Mouse (Mus musculus) spleen, adult 2 months (tissue): ENCODE measurements around the gene Cpa4. TPM values are rescaled to one million over a fixed set of nuclear protein-coding genes. Genes with fewer than 3 reads are reported as not detected.

Experiments
- DNase-seq, 2 experiments: peaks; one replicate each; pipeline versions ENCODE4 v3.0.0 to v3.0.0-alpha.2; 2012 to 2021; ENCODE audit warnings: low spot score in 2 of 2, low read depth in 1 of 2
- H3K27ac ChIP-seq: fragments of 200-500 bp; 2 replicates; pipeline ENCODE4 v1.5.1; 2012; ENCODE audit warnings: low read length, inconsistent platforms; ENCODE audit not compliant: insufficient read depth
- H3K27me3 ChIP-seq: fragments of 200-500 bp; 2 replicates; pipeline ENCODE4 v1.6.1; 2012; ENCODE audit warnings: mild to moderate bottlenecking, moderate library complexity, low read length, inconsistent platforms; ENCODE audit not compliant: control insufficient read depth, insufficient read depth
- H3K36me3 ChIP-seq: fragments of 200-500 bp; 2 replicates; pipeline ENCODE4 v1.6.1; 2012; ENCODE audit warnings: mild to moderate bottlenecking, low read length, inconsistent platforms; ENCODE audit not compliant: control insufficient read depth, insufficient read depth
- H3K4me1 ChIP-seq: fragments of 200-500 bp; 2 replicates; pipeline ENCODE4 v1.6.1; 2011; ENCODE audit warnings: inconsistent platforms; ENCODE audit not compliant: control insufficient read depth, insufficient read depth, insufficient read length
- H3K4me3 ChIP-seq: fragments of 200-500 bp; 2 replicates; pipeline ENCODE4 v1.5.1; 2011; ENCODE audit warnings: mild to moderate bottlenecking, inconsistent platforms; ENCODE audit not compliant: insufficient read depth, insufficient read length; ENCODE audit errors: extremely low read depth
- CTCF ChIP-seq: fragments of 200-500 bp; IDR thresholded peaks from 2 replicates; pipeline ENCODE4 v1.5.1; 2011; ENCODE audit warnings: mild to moderate bottlenecking, inconsistent platforms; ENCODE audit not compliant: insufficient read depth, insufficient read length, insufficient replicate concordance; ENCODE audit errors: extremely low read depth
- POLR2A ChIP-seq: fragments of 200-500 bp; IDR thresholded peaks from 2 replicates; pipeline ENCODE4 v1.6.1; 2011; ENCODE audit warnings: low read depth, low read length, inconsistent platforms
- WGBS: fragments of 180-500 bp; shearing (Covaris S2); methylation state at CpG from one replicate; pipeline ENCODE4 v1.1.7; 2018; 5-methylcytosine and 5-hydroxymethylcytosine counted together
- polyA plus RNA-seq: library from polyadenylated mRNA; depleted of rRNA; stranded (reverse); fragments of >200 nt; gene quantifications from 2 replicates; pipeline ENCODE4 v1.2.3, GENCODE M21; 2012; rRNA removed

The Cpa4 gene
- not detected in 2 replicates for polyA plus RNA-seq

- H3K27me3 ChIP-seq: no peaks in the 10 kb centered on the region
- 78% methylated on average over 5 of the region's 5 CpGs for WGBS
Observed at GRCm38 (mm10) chr6:30568069-30568468, at the start of gene Cpa4. TSS of gene Cpa4 (plus strand) at chr6:30568369.

GRCm38 (mm10) chr6:30520400-30520799 is 47.8 kb upstream of the Cpa4 start:
- DNase-seq: no peak
- Histone ChIP-seq H3K4me1 (no peaks in the 10 kb centered on the region), H3K27me3 (no peaks in the 10 kb centered on the region), H3K4me3 (no peak overlapping the region), H3K36me3 (no peaks in the 10 kb centered on the region), H3K27ac (no peak overlapping the region)
- 65% methylated on average over 11 of the region's 11 CpGs for WGBS
- TF ChIP-seq POLR2A: no peak

More at GRCm38 (mm10) chr6:30568069-30568468, at the start of gene Cpa4:
- no peak for DNase-seq
- Histone ChIP-seq H3K36me3 (no peaks in the 10 kb centered on the region), H3K27ac (no peak within 1 kb of the TSS), H3K4me1 (no peaks in the 10 kb centered on the region), H3K4me3 (no peak within 1 kb of the TSS)
- TF ChIP-seq POLR2A: no peak
- no peak for TF ChIP-seq CTCF

- 79% methylated on average over 7 of the region's 7 CpGs for WGBS
- Histone ChIP-seq H3K4me3 (no peak overlapping the region), H3K36me3 (no peaks in the 10 kb centered on the region), H3K27me3 (no peaks in the 10 kb centered on the region), H3K27ac (no peak overlapping the region), H3K4me1 (no peaks in the 10 kb centered on the region)
- TF ChIP-seq POLR2A (no peak), CTCF (no peak)
- no peak for DNase-seq
Observed at GRCm38 (mm10) chr6:30525456-30526332, 42.5 kb upstream of the Cpa4 start.

- no peak for DNase-seq
Observed at GRCm38 (mm10) chr6:30526586-30527515, 41.3 kb upstream of the Cpa4 start.

GRCm38 (mm10) chr6:30528800-30529199 is 39.4 kb upstream of the Cpa4 start:
- Histone ChIP-seq H3K27ac (no peak overlapping the region), H3K4me1 (no peaks in the 10 kb centered on the region), H3K36me3 (no peaks in the 10 kb centered on the region), H3K27me3 (no peaks in the 10 kb centered on the region), H3K4me3 (no peak overlapping the region)
- TF ChIP-seq CTCF (no peak), POLR2A (no peak)
- no peak for DNase-seq
- WGBS: 88% methylated on average over 6 of the region's 6 CpGs

More at GRCm38 (mm10) chr6:30526586-30527515, 41.3 kb upstream of the Cpa4 start:
- Histone ChIP-seq H3K27ac (no peak overlapping the region), H3K36me3 (no peaks in the 10 kb centered on the region), H3K4me3 (no peak overlapping the region), H3K27me3 (no peaks in the 10 kb centered on the region), H3K4me1 (no peaks in the 10 kb centered on the region)
- no peak for TF ChIP-seq CTCF
- TF ChIP-seq POLR2A: no peak
- 68% methylated on average over 19 of the region's 19 CpGs for WGBS

- TF ChIP-seq POLR2A (no peak), CTCF (peak; percentile 49; the same call in 1 of the 2 replicates)
- no peak overlapping the region for H3K27ac ChIP-seq
- H3K36me3 ChIP-seq: no peaks in the 10 kb centered on the region
- no peak overlapping the region for H3K4me3 ChIP-seq
- DNase-seq: no peak
- WGBS: 32% methylated on average over 3 of the region's 3 CpGs
- no peaks in the 10 kb centered on the region for H3K27me3 ChIP-seq
- H3K4me1 ChIP-seq: no peaks in the 10 kb centered on the region
Observed at GRCm38 (mm10) chr6:30535340-30535739, 32.8 kb upstream of the Cpa4 start.
